Mouse (Mus musculus) E14TG2a.4 (cell line): Measurements from ENCODE around the gene Amtn.

ENCODE experiments used
- CTCF ChIP-seq: conservative IDR thresholded peaks from 2 replicates; pipeline ENCODE4 v1.5.1; 2014; ENCODE audit warnings: low read length
- POU5F1 ChIP-seq: IDR thresholded peaks from 2 replicates; pipeline ENCODE4 v1.6.1; 2014; ENCODE audit warnings: low read length, borderline replicate concordance

GRCm38 (mm10) chr5:88399849-88400248, 23.9 kb downstream of the Amtn start:
- TF ChIP-seq CTCF (peak; percentile 57), POU5F1 (no peak)
